8 mouse cellular contexts compared by ENCODE assay signal in genomic region chr6:41118201-41118976, GRCm38 (mm10).
DNase-seq lines count a peak whose midpoint lies in the region; ATAC-seq and TF ChIP-seq lines count a peak whose summit lies in the region.

No protein-coding gene starts in this region.

- H3K9ac ChIP-seq in forebrain, embryonic 12.5 days, result no peak overlapping the region

- no peaks in the 10 kb centered on the region for H3K36me3 ChIP-seq in G1E (replicated peaks)
- no peaks in the 10 kb centered on the region for H3K36me3 ChIP-seq in forebrain, embryonic 12.5 days (replicated peaks)

- WGBS in forebrain, embryonic 12.5 days, result 13% methylated on average over 7 of the region's 7 CpGs

- intact Hi-C loops in heart, postnatal 36 days (cut with DNase I), result no loop called here

- no peak overlapping the region for H3K4me2 ChIP-seq in forebrain, embryonic 12.5 days

- ATAC-seq in G1E (ENCODE audit: extremely low read depth, insufficient number of reproducible peaks, low FRiP score, poor library complexity, severe bottlenecking), result peak; percentile 59
- ATAC-seq in forebrain, embryonic 12.5 days (ENCODE audit: low FRiP score), result 0 out of 2 replicates have a peak, but pooled peaks have one; percentile 65

- peak; percentile 23 for DNase-seq in G1E (ENCODE audit: low spot score)
- peak; percentile 33 for DNase-seq in c-Kit-negative CD71-positive TER-119-positive erythroid progenitor cells, embryonic 14.5 days (ENCODE audit: low read depth, low spot score)
- peak; percentile 39 to 65 for DNase-seq in heart, postnatal 36 days
- peak; percentile 44 for DNase-seq in layer of hippocampus, adult 9-10 months (ENCODE audit: low spot score)
- peak; percentile 23 for DNase-seq in lung, postnatal 10 days
- peak; percentile 66 for DNase-seq in ovary, postnatal 36 days (ENCODE audit: low spot score)
- peak; percentile 89 for DNase-seq in thymus, postnatal 36 days

- H3K4me3 ChIP-seq in G1E (ENCODE audit: low read depth, low read length), result peak overlapping the region; percentile 33; the same call in 1 of the 2 replicates
- H3K4me3 ChIP-seq in forebrain, embryonic 12.5 days (replicated peaks), result no peak overlapping the region

- no peaks in the 10 kb centered on the region for H3K27me3 ChIP-seq in G1E (ENCODE audit: insufficient read depth, low read length)
- H3K27me3 ChIP-seq in forebrain, embryonic 12.5 days, result no peaks in the 10 kb centered on the region

- H3K4me1 ChIP-seq in G1E (ENCODE audit: insufficient read depth, low read depth, low read length), result peaks cover 42% of the 10 kb centered on the region
- no peaks in the 10 kb centered on the region for H3K4me1 ChIP-seq in forebrain, embryonic 12.5 days

- peak; percentile 67 for TF ChIP-seq CTCF in G1E (IDR thresholded peaks at IDR 0.05; ENCODE audit: low read depth, low read length)

- H3K9me3 ChIP-seq in G1E (replicated peaks), result no peaks in the 10 kb centered on the region
- H3K9me3 ChIP-seq in forebrain, embryonic 12.5 days, result no peaks in the 10 kb centered on the region

- no peak overlapping the region for H3K27ac ChIP-seq in forebrain, embryonic 12.5 days

Comparison
In these comparisons a context has a peak if more than half of its experiments do, and no peak if none do; other contexts are left out.
1. DNase-seq: peak in every context shown above with its lines; median percentile 89 in thymus, postnatal 36 days; 66 in ovary, postnatal 36 days; 52 in heart, postnatal 36 days; 44 in layer of hippocampus, adult 9-10 months; 33 in c-Kit-negative CD71-positive TER-119-positive erythroid progenitor cells, embryonic 14.5 days; 23 in G1E; 23 in lung, postnatal 10 days.